Mouse (Mus musculus) brain, embryonic 14.5 days (tissue): ENCODE measurements at regions not wholly inside any gene's neighbourhood (a gene's known extent, or its start where the extent isn't known, plus 50 kb on each side); places are given as distances from the start of the nearest gene placed in this dataset.

Source experiments
- CTCF ChIP-seq: fragments of 200-500 bp; IDR thresholded peaks from 2 replicates; pipeline ENCODE4 v1.5.1; 2012; ENCODE audit warnings: inconsistent platforms, mild to moderate bottlenecking, moderate library complexity, borderline replicate concordance; ENCODE audit not compliant: insufficient read depth, insufficient read length; ENCODE audit errors: extremely low read depth
- POLR2A ChIP-seq: fragments of 200-500 bp; IDR thresholded peaks from 2 replicates; pipeline ENCODE4 v1.6.1; 2012; ENCODE audit warnings: mild to moderate bottlenecking, inconsistent platforms, borderline replicate concordance; ENCODE audit not compliant: poor library complexity, insufficient read depth, insufficient read length, severe bottlenecking; ENCODE audit errors: extremely low read depth

- TF ChIP-seq CTCF (no peak), POLR2A (no peak)
Measured at GRCm38 (mm10) chr12:117415146-117415545, 101.1 kb upstream of the Rapgef5 start.
